Mouse (Mus musculus): ENCODE results near the gene Gtf3c4.

GRCm38 (mm10) chr2:28781310-28781709 is 58.9 kb downstream of the Gtf3c4 start:
- TF ChIP-seq CTCF (IDR thresholded peaks at IDR 0.05; ENCODE audit: low read depth) (no peak), EP300 (IDR thresholded peaks at IDR 0.05; ENCODE audit: low read depth) (no peak)

Data from liver, embryonic 14.5 days (tissue).